Comparison of ENCODE assay signal across 8 mouse cellular contexts in the genomic region with DNA sequence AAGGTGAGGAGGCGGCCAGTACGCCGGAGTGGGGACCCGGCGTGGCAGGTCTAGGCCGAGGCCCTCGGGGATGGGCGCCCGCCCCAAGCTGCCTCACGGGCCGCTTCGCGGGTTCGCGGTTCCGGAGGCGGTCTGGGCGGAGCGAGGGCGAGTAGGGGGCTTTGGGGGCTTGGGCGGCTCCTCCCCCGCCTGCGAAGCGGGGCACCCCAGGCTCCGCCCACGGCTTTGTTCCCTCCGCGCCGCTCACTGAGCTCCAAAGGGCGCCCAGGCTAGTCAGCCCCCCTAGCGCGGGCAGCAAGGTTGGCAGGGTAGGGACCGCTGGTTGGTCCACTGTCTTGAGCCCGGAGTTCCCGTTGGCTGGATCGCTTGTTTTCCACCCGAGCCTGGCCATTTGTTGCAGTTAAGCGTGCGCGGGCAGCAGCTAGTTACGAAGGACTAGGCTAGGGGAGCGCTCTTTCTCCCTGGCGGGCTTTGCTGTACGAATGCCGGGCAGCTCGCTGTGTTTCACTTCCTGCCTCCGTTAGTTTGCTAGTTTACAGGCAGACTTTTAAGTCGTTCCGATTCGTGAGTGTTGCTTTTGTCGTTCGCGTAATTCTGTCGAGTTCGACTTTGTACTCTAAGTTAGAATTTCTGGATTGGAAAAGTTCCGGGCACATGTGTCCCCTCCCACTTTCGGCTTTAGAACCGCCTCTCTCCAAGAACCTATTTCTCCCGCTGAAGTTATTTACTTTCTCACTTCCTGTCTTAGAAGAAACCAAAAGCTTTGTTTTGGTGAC. TPM values are rescaled to one million over a fixed set of nuclear protein-coding genes. Genes with fewer than 3 reads are reported as not detected.
DNase-seq lines count a peak whose midpoint lies in the region; ATAC-seq and TF ChIP-seq lines count a peak whose summit lies in the region.

No protein-coding gene starts in this region.

- peaks cover 2 to 21% of the 10 kb centered on the region in 2 experiments; a peak in 3 of 4 replicates for H3K4me1 ChIP-seq in heart, embryonic 14.5 days (ENCODE audit: control insufficient read depth in 2 of 2, insufficient read depth in 2 of 2, low read length in 2 of 2)
- peaks cover 8% of the 10 kb centered on the region for H3K4me1 ChIP-seq in lung, adult 2 months (ENCODE audit: control insufficient read depth, insufficient read depth, low read length)
- peaks cover 30% of the 10 kb centered on the region for H3K4me1 ChIP-seq in neural tube, embryonic 13.5 days (replicated peaks)

- no peak for TF ChIP-seq POLR2A in lung, adult 2 months (IDR thresholded peaks at IDR 0.05; ENCODE audit: borderline replicate concordance, extremely low read depth, low read depth, low read length)

- peak; percentile 78 for DNase-seq in CD4-positive, CD25-positive, alpha-beta regulatory T cell, adult 2 months (ENCODE audit: low read depth, low spot score)
- DNase-seq in ZHBTc4 (ENCODE audit: low read depth, low spot score) = peak; percentile 87
- peak; percentile 80 for DNase-seq in kidney, postnatal 14 days
- DNase-seq in lung, adult 2 months = peak; percentile 73
- peak; percentile 92 for DNase-seq in thymus, postnatal 14 days

- no peak for TF ChIP-seq CTCF in lung, adult 2 months (IDR thresholded peaks at IDR 0.05; ENCODE audit: insufficient read depth, low read length)

- peak overlapping the region; percentile 98 to 99 for H3K27ac ChIP-seq in heart, embryonic 14.5 days (replicated peaks in 1 of 2; ENCODE audit: control insufficient read depth in 1 of 2, insufficient read depth in 1 of 2, low read depth in 2 of 2, low read length in 2 of 2)
- H3K27ac ChIP-seq in neural tube, embryonic 13.5 days (replicated peaks) = peak overlapping the region; percentile 97

- H3K36me3 ChIP-seq in heart, embryonic 14.5 days (ENCODE audit: control insufficient read depth, insufficient read depth, low read length) = no peaks in the 10 kb centered on the region
- no peaks in the 10 kb centered on the region for H3K36me3 ChIP-seq in neural tube, embryonic 13.5 days

- H3K4me3 ChIP-seq in heart, embryonic 14.5 days (ENCODE audit: control insufficient read depth in 1 of 2, insufficient read depth in 1 of 2, low read depth in 1 of 2, low read length in 2 of 2) = peak overlapping the region; percentile 94 to 95
- peak overlapping the region; percentile 99 for H3K4me3 ChIP-seq in lung, adult 2 months (replicated peaks; ENCODE audit: extremely low read depth, low read depth, low read length)
- peak overlapping the region; percentile 73 for H3K4me3 ChIP-seq in neural tube, embryonic 13.5 days

- no peaks in the 10 kb centered on the region for H3K27me3 ChIP-seq in heart, embryonic 14.5 days (ENCODE audit: control insufficient read depth, insufficient read depth, low read length)
- no peaks in the 10 kb centered on the region for H3K27me3 ChIP-seq in neural tube, embryonic 13.5 days

- H3K9me3 ChIP-seq in heart, embryonic 14.5 days (ENCODE audit: control insufficient read depth, low read length) = no peaks in the 10 kb centered on the region
- H3K9me3 ChIP-seq in neural tube, embryonic 13.5 days = no peaks in the 10 kb centered on the region

- ATAC-seq in erythroblast, adult 5-6 weeks (replicated peaks; ENCODE audit: low FRiP score, poor library complexity, severe bottlenecking) = peak; percentile 52
- ATAC-seq in heart, embryonic 14.5 days (ENCODE audit: insufficient number of reproducible peaks, insufficient read depth, low FRiP score, low read depth) = peak; percentile 87
- ATAC-seq in neural tube, embryonic 13.5 days (ENCODE audit: low read depth) = peak; percentile 95

- under 1% methylated on average over 59 of the region's 59 CpGs for WGBS in heart, embryonic 14.5 days
- WGBS in lung, adult 2 months = 0% methylated on average over 59 of the region's 59 CpGs
- under 1% methylated on average over 41 of the region's 59 CpGs for WGBS in neural tube, embryonic 13.5 days

- H3K9ac ChIP-seq in heart, embryonic 14.5 days (ENCODE audit: low read length) = peak overlapping the region; percentile 88
- H3K9ac ChIP-seq in neural tube, embryonic 13.5 days = peak overlapping the region; percentile 80

- peak overlapping the region; percentile 78 for H3K4me2 ChIP-seq in heart, embryonic 14.5 days (ENCODE audit: low read length)
- H3K4me2 ChIP-seq in neural tube, embryonic 13.5 days = peak overlapping the region; percentile 73

RNA-seq across cellular contexts. Expression of a gene that starts 0.6 kb away (rescaled TPM):
- total RNA-seq in erythroblast, adult 5-6 weeks (2015; ENCODE audit: low replicate concordance) = 31.8 and 40.5 TPM in 2 replicates
- 24.6 and 45.4 TPM in 2 replicates for total RNA-seq in erythroblast, adult 5-6 weeks (2017; ENCODE audit: low replicate concordance)
- polyA plus RNA-seq in heart, embryonic 14.5 days (2014; fragmentation: Nextera tagmentation; extraction: Ambion mirVana) = 58.6 and 59.8 TPM in 2 replicates
- 16.9 and 30.0 TPM in 2 replicates for polyA plus RNA-seq in lung, adult 2 months (2012; rRNA removed)
- polyA plus RNA-seq in neural tube, embryonic 13.5 days (2015; fragmentation: Nextera tagmentation; extraction: Ambion mirVana) = 73.1 and 76.7 TPM in 2 replicates

Comparison
In these comparisons a context has a peak if more than half of its experiments do, and no peak if none do; other contexts are left out.
1. Peak in every context shown above with its lines: DNase-seq, ATAC-seq, H3K4me3 ChIP-seq and H3K27ac ChIP-seq.